Mouse (Mus musculus): ENCODE results near the gene Fam161a.

Fam161a gene

DNA sequence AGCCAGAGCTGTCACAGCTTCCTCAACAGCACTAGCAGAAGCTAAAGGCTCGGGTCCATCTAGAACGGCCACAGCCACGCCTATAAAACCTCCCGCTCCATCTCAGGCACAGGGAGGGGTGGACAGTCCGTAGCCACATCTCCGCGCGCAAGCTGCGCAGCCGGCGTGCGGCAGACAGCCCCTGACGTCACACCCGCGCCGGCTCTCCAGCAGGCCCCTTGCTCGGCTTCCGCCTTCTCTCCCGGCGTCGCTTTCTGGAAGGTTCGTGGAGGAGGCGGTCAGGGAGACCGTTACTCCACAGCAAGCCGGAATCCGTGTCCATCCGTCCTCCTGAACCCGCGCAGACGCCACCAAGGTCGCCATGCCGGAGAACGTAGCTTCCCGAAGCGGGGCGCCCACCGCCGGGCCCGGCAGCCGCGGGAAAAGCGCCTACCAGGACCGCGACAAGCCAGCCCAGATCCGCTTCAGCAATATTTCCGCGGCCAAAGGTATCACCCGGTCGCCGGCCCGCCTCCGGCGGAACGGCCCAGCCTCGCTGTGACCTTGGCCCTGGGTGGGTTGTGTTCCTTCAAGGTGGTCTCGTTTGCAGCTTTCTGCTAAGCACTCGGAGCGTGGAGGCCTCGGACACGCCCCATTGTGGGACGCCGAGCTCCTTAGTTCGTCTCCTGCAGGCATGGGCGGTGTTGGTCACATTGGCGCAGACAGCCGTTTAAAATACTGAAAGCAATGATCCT lies 16.8 kb upstream of the Fam161a start, which contains the start of gene Cct4:
Cct4 (plus strand) TSS at position 127 of the 734 bp plus-strand sequence.
- peak; percentile 73 for DNase-seq (ENCODE audit: low spot score)

- DNase-seq (ENCODE audit: low spot score), result no peak
These were observed 16.0 kb upstream of the Fam161a start for GRCm38 (mm10) chr11:22991218-22991835.

GRCm38 (mm10) chr11:22994271-22994670 lies 13.1 kb upstream of the Fam161a start:
- DNase-seq (ENCODE audit: low spot score), result no peak

GRCm38 (mm10) chr11:22995461-22995860 lies 11.9 kb upstream of the Fam161a start:
- no peak for DNase-seq (ENCODE audit: low spot score)

GRCm38 (mm10) chr11:22998308-22998707 lies 9.0 kb upstream of the Fam161a start:
- DNase-seq (ENCODE audit: low spot score), result no peak

GRCm38 (mm10) chr11:23005276-23005675 lies 2.1 kb upstream of the Fam161a start:
- no peak for DNase-seq (ENCODE audit: low spot score)

GRCm38 (mm10) chr11:23007166-23007480 lies 208 bp upstream of the Fam161a start:
- DNase-seq (ENCODE audit: low spot score), result no peak

DNA sequence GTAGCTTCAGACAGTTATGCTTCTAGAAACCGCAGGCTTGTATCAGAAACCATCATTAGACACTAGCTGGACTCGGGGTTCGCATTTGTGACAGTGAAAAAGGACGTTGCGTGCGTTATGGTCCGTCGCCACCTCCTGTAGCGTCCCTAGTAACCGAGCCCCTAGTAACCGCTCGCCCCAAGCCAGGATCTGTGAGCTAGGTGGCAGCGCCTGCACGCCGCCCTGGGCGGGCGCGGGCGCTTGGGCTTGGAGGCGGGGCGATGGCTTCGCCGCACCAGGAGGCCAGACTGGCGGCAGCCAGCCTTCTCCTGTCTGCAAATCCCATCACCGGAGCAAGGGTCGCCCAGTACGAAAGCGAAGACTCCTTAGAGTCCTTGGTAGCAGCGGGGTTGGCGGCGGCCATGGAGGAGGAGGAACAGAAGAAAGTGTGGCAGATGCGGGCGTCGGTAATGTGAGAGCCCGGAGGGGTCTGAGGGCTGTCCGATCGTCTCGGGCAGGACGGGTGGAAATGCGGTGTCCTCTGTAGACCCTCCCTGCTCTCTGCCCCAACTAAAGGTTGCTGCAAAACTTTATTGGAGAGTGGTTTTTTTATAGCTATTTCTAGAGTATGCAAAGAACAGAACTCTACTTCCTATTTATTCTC lies 971 bp downstream of the Fam161a start:
- DNase-seq (ENCODE audit: low spot score), result peak; percentile 59

DNA sequence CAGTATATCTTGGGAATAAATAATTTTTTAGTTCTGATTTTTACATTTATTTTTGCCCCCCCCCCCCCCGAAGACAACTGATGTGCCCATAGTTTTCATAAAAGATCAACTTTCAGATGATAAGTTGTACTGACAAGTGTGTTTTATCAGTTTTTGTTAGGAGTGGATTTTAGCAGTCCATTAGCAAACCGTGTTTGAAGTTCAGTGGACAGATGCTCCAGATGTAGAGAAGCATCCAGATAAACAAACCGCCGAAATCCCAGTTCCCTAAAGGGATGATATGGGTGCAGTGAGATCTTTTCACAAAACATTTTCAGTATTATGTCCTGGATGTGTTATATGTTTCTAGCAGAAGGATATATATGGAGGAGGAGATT lies 1.5 kb downstream of the Fam161a start:
- no peak for DNase-seq (ENCODE audit: low spot score)

- no peak for DNase-seq (ENCODE audit: low spot score)
These were observed 5.8 kb downstream of the Fam161a start for GRCm38 (mm10) chr11:23013096-23013495.

DNA sequence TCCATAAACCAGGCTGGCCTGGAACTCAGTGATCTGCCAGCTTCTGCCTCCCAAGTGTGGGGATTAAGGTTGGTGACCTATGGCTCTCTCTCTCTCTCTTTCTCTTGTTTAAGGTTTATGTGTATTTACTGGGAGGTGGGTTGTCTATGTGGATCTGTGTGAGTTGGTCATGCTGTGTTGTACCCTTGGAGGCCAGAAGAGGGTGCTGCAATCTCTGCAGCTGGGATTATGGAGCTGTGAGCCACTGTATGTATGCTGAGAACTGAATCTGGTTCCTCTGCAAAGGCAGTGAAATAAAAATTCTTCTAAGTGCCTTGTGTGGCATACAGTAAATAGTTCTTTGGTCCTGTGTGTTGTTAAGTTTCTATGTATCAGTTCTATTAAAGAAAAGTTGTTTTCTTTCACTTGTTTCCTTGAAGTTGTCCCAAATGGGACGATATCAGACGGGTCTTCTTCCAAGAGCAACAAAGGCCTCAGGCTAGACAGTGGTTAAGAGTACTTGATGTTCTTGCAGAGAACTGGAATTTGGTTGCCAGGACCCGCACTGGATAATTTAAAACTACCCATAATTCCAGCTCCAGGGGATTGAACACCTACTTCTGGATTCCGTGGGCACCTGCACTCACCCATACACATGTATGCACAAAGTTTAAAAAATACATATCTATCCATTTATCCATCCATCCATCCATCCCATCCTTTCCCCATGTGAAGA lies 6.4 kb downstream of the Fam161a start:
- DNase-seq (ENCODE audit: low spot score), result no peak

DNA sequence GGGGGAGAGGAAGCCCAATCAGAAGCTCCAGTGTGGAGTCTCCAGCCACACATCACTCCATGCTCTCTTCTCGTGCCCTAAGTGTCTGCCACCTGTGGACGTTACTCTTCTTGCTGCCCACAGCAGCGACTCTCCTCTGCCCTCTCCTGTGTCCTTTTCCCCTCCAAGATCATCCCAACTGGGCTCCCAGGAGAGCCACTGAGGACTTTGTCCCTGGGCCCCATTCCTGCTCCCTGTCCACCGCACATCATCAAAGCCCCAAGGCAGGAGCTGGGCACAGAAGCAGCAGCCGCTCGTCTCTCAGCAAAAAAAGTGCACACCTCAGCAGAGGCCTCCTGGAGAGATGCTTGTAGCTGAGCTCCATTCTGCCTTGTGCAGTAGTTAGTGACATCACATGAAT lies 7.7 kb downstream of the Fam161a start:
- no peak for DNase-seq (ENCODE audit: low spot score)

- DNase-seq (ENCODE audit: low spot score), result no peak
These were observed 10.6 kb downstream of the Fam161a start for GRCm38 (mm10) chr11:23017943-23018342.

- no peak for DNase-seq (ENCODE audit: low spot score)
These were observed 12.9 kb downstream of the Fam161a start for GRCm38 (mm10) chr11:23020116-23020770.

DNA sequence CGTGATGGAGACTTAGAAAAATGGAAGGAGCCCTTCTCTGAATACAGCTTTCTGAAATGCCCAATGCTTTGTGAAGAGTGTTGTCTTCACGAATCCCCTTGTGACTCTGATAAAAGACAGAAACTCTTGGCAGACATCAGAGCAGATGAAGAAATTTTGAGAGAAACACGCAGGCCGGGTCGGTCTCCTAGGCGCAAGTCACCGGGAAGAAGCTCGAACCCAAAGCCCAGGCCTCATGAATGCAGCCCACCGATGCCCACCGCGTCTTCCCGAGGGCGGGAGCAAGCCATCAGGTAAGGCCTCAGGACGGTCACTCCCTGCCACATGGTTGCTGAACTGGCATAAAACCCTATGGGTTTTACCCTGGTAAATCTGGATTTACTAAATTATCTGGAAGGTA lies 13.5 kb downstream of the Fam161a start:
- DNase-seq (ENCODE audit: low spot score), result no peak

DNA sequence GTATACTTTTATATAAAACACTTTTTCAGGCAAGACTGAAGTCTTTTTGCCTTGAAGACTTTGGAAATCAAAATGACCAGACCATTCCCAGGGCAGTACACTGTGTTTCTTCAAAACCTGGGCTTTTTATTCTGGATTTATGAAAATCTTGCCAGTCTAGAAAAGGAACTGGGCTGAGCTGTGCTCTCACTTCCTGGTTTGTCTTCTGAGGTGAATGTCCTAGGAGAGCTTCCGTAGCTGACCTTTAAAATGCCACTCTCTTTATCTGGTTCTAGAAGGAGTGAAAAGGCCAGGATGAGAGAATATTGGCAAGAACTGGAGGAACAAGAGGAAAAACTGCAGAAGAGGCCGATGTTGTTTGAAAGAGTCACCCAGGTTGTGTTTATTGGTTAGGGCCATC lies 15.8 kb downstream of the Fam161a start:
- no peak for DNase-seq (ENCODE audit: low spot score)

- DNase-seq (ENCODE audit: low spot score), result no peak
These were observed 16.8 kb downstream of the Fam161a start for GRCm38 (mm10) chr11:23024169-23024568.

DNA sequence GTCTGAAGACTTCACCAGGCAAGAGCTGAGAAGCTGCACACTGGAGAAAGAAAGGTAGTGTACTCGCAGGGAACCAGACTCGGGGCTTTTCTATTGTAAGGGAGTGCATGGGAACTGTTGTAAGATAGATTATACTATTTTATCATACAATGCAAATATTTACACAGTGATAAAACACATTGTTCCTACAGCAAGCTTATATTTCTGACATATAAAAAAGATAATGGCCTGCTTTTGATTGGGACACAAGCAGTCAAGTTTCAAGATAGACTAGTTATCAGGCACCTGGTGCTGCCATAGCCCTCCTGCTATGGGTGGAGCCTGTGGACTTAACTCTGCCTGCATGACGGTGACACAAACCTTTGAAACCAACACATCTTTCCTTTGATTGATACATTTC lies 21.6 kb downstream of the Fam161a start:
- no peak for DNase-seq (ENCODE audit: low spot score)

DNA sequence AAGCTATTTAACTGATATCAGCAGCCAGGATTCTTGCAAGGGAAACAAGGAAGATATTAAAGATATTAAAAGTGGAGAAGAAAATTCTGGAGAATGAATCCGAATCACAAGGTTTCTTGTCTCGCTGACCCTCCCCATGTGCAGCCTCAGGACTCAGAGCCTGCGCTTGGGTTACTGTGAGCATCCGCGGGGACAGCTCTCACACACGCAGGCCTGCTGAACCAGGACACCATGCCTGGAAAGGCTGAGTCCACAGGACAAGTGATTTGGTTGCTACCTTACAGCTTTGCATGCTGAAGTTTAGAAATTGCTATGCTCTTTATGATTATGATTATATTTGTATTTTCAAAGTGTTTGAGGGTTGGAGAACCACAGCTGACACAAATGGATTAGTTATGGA lies 22.1 kb downstream of the Fam161a start:
- DNase-seq (ENCODE audit: low spot score), result no peak

GRCm38 (mm10) chr11:23047252-23047651 lies 39.9 kb downstream of the Fam161a start:
- DNase-seq (ENCODE audit: low spot score), result no peak

DNA sequence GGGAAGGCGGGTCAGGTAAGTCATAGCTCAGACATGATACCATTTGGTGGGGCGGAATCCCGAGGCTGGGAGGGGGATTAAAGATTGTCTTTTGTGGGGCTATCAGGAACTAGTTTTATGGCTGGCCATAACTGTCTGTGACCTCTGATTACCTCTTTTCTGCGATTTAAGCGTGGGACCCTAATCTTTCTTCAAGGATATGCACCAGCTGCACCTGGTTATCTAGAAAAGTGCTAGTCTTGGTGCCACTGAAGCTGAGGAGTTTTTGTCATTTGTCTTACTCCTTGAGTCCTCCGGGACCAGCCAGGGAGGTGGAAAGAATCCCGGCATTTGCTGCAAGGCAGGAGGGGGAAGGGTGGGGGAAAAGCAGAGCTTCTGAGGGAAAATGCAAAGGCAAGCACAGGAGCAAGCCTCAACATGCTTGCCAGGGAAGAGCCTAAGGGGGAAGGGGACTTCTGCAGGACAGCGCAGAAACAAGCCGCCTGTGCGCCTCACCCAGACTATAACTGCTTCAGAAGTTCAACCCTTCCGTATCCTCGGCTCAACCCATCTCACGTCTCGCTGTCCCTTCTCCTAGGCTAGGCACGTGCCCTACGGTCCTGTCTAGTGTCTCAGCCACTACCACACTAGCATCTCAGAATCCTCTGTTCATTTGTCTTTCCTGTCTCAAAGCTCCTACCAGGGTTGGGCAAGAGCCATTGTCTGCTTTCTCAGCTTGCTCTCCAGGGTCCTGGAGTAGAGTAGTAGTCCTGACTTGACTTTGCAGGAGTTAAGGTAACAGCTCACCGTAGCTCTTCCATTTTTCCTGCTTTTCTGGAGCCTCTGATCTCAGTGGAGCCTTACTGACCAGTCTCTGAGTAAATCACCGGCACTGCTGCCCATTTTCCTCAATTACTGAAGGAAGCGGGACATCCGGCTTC lies 40.6 kb downstream of the Fam161a start:
- no peak for DNase-seq (ENCODE audit: low spot score)
